Mouse (Mus musculus) adrenal gland, adult 2 months (tissue): ENCODE measurements around the gene Hsf4. TPM values are rescaled to one million over a fixed set of nuclear protein-coding genes. Genes with fewer than 3 reads are reported as not detected.
A peak's percentile ranks its signal among the peaks of the same experiment; 100 is the strongest.

Source experiments
- DNase-seq: peaks from one replicate; pipeline ENCODE4 v3.0.0; 2021
- polyA plus RNA-seq: library from polyadenylated mRNA; depleted of rRNA; stranded (reverse); fragments of >200 nt; gene quantifications from 2 replicates; pipeline ENCODE4 v1.2.3, GENCODE M21; 2012
- total RNA-seq, 2 experiments: library from RNA; stranded (reverse); gene quantifications; 2 replicates each; pipeline ENCODE4 v1.2.3; 2021

The Hsf4 gene
- total and polyA plus RNA-seq, 3 experiments = 1.8 to 2.3 (median 2.3) TPM

DNA sequence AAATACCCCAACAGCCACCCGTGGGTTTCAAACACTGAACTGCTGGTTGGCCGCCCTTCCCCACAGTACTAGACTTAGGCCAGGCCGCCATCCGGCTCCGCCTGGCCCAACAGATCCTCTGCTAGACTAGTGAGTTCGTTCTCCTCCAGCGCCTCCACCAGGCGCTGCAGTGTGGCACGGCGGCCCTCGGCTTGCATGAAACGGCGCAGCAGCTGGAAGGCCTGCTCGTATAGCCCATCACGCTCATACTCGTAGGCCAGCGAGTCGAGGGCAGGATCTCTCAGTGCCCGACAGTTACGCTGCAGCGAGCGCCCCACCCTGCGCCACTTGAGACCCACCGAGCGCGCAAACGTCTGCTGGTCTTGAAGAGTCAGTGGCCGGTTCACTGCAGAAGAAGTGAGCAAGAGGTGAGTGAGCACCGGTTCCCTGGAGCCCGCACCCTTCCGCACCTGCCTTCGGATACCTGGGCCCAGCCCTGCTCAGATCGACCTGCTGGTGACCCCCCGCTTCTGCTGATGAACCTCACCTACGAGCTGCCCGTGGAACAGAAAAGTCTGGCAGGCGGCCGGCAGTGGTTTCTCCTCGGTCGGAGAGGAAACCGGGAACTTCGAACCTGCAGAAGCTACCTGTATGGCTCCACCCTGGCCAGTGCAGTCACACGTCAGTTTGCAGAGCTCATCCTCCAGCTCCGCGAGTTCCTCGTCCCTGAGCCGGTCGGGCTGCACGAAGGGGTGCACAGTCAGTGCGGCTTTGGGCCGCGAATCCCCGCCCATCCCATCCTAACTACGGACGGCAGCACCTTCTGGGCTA lies 10.5 kb upstream of the Hsf4 start:
- DNase-seq = no peak

DNA sequence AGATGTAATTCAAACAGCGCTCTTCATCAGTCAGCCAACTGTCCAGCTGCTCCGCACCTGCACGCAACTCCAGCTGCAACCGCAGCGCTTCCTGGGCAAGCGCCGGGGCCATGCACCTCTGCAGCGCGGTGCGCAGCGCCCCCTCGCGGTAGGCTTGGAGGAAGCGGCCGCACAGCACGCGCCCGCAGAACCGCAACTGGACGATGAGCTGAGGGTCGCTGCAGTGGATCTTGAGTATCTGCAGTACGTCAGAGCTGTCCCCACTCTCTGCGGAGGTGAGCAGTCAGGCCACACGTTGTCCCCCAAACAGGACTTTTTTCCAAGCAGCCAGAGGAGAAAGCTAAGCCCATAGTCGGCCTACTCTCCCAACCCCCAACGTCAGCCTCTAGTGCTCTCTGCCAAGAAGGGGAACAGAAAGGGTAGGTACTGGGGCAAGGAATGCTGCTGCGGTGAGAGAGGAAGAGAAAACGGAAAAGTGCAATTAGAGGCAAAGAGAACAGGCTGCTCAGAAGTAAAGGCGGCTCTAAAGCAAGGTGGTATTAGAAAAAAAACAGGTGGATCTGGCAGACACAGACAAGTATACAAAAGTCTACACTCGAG lies 9.8 kb upstream of the Hsf4 start:
- peak; percentile 81 for DNase-seq

DNA sequence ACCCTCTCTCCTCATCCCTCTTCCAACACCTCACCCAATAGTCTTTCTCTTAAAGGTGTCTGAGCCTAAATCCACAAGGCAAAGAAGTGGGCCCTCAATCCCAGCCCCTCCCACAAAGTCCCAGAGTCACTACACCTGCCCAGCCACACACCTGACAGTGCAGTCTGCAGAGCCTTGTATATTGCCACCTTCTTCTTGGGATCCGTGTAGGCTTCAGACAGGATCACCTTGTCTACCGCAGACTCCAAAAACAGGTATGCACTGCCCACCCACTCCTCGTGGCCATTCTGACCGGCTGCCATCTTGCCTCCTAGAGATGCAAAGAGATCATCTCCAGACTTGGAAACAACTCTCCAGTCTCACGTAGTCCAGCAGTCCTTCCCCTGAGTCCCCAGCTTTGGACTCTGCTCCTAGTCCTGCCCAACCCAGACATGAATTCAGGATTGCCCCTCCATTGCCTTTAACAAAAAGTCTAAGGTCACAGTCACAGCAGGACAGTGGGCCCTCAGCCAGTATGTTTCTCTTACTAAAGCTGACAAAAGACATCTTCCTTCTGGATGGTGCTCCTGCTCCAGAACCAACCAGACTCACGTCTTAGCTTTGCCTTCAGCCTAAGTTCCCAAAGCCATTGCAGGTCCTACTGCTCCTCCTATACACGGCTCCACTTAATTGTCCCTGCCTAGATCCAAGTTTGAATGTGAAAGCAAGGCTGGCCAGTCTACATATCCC lies 9.1 kb upstream of the Hsf4 start:
- DNase-seq = no peak

DNA sequence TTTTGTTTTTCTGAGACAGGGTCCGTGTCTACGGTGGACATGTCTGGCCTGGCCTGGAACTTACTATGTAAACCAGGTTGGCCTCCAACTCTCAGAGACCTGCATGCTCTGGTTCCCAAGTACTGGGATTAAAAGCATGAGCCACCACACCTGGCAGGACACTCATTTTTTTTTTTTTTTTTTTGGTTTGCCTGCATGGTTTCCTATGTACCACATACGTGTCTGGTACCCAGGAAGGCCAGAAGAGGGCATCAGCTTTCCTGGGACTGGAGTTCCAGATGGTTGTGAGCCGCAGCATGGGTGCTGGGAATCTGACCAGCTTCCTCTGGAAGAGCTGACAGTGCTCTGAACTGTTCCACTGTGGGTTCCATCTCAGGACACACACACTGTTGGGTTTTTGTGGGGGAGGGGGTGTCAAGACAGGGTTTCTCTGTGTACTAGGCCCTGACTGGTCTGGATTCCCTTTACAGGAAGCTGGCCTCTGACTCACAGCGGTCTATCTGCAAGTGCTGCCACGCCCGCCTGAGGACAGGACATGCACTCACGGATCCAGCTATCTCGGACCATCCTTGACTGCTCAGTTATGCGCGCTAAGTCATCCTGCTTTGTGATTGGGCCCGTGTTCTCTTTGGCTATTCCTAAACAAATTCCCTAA lies 8.1 kb upstream of the Hsf4 start:
- no peak for DNase-seq

DNA sequence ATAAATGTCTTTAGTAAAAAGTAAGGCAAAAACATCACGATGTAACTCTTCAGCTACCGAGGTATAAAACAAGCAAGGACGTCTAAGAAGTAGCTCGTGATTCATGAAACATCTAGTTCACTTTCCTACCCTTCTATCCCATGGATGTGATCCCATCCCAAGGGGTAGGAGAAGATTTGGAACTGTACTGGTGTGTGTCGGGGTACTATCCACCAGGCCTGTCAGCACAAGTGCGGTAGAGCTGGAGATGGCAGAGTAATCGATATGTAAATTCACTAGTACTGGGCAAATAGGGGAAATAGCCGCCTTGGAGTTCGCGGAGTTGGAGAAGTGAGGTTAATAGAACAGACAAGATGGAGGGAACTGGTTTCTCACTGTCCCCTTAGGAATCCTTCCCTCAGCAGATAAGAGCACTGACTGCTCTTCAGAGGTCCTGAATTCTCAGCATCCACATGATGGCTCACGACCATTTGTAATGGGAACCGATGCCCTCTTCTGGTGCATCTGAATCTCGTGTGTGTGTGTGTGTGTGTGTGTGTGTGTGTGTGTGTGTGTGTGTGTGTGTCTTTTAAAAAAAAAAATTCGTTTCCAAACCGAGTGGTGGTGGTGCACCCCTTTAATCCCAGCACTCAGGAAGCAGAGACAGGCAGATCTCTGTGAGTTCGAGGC lies 6.2 kb upstream of the Hsf4 start:
- no peak for DNase-seq

DNA sequence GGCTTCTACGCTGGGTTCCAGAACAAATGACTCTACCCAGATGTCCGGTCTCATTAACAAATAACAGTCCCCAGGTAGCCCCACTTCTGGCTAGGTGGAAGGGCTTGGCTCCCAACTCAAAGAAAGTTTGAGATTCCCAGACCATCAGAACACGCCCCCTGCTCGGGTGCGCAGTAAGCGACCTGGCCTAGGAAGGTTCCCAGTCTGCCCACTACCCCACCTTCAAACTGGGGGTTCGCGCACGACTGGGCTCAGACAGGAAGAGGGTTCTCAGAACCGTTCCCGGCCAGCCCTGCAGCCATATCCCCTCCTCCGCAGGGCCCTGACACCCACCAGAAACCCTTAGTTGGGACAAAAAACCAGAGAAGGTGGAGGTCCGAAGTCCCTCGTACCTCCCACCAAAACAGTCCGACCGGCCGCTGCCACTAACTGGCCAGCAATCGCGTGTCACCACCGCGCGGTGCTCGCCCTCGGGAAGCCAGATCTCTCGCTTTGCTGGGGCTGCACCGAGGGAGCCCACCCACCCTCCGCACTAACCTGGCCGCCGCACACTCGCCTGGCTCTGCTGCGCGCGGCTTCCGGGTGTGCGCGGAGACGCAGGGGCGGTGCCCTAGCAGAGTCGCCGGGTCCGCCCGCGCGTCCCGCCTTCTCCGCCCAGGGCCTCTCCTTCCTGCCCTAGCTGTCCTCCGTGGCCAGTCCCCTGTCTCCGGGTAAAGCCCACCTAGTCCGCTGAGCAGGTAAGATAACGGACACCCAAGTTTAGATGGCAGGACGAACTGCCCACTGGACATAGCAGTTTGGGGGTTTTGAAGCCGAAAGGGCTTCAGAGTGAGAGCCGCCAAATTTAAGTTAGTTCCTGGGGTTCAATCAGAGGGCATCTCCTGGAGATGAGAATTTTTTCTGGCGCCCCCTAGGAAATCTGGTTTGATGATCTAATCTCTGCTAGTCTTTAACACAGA lies 5.3 kb upstream of the Hsf4 start, which contains the start of the genes Tradd and Fbxl8:
TSS of gene Tradd (minus strand) at position 586 of the 959 bp plus-strand sequence.
TSS of gene Fbxl8 (plus strand) at position 625 of the 959 bp plus-strand sequence.
- peak; percentile 90 for DNase-seq

DNA sequence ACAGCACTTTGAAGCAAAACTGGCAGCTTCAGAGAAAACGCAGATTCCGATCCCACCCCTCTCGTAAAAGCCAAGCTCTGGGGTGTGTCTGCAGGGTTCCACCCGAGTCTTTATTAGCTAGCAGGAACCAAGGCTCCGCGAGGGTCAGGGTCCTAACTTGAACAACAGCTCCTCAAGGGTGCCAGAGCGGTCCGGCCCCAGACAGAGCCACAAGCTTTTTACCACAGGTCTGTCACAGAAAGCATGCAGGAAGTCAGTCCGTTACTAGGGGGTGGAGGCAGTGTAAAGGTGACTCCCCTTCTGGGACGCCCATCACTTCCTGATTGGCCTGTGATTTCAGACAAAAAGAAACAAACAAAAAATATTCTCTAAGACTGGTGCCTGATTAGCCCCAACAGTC lies 4.5 kb upstream of the Hsf4 start:
- no peak for DNase-seq

DNA sequence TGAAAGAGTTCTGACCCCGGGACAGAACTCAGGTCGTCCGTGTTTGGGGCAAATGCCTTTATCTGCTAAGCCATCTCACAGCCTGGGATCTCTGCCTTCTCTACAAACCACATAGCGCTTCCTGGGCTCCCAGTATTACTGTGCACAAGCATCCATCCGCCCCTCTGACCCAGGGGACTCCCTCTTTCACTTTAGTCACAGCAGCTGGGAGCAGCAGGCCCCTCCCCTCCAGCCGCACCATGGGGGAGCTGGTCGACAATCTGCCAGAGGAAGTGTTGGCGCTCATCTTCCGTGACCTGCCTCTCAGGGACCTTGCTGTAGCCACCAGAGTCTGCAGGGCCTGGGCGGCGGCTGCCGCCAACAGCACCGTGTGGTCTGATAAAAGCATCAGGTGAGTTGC lies 2.8 kb upstream of the Hsf4 start:
- DNase-seq = no peak

DNA sequence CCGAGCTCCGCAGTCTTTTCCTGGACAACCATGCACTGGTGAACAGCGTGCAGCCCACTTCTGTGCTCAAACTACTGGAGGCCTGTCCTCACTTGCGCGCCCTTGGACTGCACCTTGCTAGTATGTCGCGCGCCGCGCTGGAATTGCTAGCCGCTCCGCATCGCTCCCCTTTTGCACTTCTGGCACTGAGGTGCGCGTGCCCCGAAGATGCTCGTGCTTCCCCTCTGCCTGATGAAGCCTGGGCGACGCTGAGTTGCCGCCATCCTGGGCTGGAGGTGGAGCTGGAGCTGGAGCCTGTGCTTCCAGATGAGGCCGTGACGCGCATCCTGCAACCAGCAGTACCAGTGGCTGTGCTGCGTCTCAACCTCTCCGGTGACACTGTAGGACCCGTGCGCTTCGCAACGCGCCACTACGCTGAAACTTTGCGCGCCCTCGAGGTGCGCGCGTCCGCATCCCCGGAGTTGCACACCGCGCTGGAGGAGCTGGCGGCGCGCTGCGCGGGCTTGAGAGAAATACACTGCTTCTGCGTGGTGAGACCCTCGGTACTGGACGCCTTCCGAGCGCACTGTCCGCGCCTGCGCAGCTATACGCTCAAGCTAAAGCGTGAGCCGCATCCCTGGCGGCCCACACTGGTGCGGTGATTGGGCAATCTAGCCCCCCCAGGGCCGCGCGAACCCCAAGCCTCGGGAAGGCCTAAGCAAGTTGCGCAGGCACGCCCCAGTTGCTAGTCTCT lies 1.1 kb upstream of the Hsf4 start:
- peak; percentile 42 for DNase-seq

DNA sequence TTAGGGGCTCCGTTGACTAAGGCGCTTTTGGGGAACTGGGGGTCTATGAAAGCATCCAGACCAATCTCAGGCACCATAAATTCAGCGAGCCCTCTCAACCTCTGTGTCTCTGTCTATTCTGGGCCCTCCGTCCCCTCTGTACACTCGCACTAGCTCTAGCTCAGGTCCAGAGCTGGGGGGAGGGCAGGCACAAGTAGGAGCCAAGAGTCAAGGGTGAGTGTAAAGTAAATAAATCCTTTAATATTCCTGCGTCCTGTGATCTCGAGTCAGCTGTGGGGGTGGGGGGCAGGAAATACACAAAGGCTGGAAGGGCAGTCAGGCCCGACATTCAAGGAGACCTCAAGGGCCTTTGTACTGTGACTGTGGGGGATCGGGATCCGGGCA lies 534 bp upstream of the Hsf4 start:
- peak; percentile 34 for DNase-seq

DNA sequence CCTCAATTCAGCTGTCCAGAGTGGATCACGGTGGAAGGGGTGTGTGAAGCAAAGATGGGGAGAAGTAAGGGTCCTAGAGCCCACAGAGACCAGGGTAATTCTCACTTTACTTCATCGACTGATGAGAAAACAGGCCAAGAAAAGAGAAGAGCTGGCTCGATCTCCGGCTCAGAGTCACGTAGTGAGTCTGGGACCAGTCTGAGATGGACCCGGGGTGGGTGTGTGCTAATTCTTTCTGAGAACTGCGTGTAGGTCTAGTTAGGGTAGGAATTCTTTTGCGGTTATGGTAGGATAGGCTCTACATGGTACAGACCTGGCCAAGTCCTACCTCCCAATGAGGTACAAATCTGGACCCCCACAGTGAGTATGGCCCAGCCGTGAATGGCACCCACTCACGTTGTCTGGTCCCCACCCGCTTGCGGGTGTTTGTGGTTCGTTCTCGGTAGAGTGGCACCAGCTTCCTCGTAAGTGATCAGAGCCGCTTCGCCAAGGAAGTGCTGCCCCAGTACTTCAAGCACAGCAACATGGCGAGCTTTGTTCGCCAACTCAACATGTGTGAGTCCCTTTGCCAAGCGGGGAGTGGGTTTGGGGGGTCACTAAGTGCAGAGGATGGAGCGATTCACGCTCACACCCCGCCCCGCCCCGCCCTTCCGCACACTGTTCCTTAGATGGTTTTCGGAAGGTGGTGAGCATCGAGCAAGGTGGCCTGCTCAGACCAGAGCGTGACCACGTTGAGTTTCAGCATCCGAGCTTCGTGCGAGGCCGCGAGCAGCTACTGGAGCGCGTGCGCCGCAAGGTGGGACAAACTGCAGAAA lies 707 bp downstream of the Hsf4 start:
- no peak for DNase-seq

DNA sequence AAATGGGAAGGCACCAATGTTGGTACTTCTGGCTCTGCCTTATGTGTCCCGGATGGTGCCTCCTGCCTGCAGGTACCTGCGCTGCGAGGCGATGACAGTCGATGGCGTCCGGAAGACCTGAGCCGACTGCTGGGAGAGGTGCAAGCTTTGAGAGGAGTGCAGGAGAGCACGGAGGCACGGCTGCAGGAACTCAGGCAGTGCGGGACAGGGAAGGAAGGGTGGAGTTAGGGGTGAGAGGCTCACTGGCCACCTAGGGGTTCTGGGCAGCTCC lies 1.2 kb downstream of the Hsf4 start:
- no peak for DNase-seq

DNA sequence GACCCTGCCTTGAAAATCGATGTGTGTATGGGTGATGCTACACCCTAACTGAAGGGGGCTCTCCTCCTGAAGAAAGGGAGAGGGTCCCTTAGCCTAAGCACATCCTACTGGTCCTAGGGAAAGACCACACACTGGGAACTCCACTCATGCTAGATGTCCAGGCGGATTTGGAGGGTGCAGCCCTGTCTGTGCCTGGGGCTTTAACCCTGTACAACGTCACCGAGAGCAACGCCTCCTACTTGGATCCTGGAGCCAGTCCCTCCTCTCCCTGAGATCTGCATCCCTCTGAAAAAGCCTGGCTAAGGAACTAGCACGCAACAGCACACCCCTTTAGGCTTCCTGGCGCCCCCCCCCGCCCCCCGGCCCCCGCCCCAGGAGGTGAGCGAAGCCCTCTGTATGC lies 5.8 kb downstream of the Hsf4 start:
- DNase-seq = no peak

DNA sequence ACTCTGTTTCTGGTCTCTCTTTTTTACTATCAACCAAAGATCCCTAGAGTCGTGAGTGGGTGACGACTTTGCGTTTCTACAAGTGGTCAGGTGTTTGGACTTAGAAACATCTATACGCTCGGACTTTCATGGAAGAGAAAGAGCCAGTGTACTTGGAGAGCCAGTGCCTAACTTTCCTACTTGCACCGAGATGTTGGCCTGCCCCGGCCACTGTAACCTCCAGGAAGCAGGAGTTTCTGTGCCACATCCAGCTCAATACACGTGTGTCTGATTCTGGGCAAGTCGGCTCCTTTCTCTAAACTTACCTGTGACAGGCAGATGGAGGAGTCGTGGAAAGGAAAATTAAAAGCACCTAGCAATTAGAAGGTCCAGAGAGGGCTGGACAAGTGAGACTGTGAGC lies 6.2 kb downstream of the Hsf4 start, which contains the start of gene Nol3:
TSS of gene Nol3 (plus strand) at position 301 of the 400 bp plus-strand sequence.
- no peak for DNase-seq

DNA sequence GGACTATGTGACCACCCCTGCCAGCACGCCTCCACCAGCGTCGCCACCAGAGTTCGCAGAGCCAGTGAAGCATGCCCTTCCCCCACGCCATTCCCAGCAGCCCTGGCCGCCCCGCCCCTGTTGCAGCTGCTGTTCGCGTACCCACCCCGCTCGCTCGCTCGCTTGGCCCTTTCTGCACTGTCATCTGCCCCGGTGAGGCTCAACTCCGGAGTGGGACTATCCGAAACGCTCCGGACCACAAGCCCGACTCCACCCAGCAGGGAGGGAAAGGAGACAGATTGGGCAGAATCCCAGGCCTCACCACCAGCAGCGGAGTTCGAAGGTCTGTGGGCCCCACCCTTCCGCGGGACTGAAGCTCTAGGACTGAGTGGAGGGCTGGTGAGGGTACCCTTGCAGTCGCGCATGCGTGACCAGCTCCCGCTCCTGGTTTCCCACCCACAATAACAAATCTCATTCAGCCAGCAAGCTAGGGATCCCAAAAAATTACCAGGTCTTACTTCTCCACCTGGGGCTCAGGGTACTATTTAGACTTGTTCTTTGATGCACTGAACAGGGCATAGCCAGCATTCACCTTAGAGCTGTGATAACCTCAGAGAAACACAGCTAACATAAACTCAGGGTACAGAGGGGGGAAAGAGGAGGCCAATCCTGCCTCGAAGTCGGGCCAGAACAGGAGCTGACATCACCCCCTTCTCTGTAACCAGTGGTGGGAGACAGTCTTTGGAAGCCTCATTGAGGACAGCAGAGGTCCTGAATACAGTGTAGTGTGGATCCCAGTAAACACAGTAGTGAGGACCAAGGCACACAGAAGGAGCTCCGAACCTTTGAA lies 6.9 kb downstream of the Hsf4 start:
- peak; percentile 69 for DNase-seq

DNA sequence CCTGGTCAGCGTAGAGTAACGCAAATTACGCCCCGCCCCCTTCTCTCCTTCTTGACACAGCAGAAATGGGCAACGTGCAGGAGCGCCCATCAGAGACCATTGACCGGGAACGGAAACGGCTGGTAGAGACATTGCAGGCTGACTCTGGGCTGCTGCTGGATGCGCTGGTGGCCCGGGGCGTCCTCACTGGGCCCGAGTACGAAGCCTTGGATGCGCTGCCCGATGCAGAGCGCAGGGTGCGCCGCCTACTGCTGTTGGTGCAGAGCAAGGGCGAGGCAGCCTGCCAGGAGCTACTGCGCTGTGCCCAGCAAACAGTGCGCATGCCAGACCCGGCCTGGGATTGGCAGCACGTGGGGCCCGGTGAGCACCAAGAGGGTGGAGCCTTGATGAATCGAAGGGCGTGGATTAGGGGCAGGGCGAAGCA lies 9.3 kb downstream of the Hsf4 start:
- DNase-seq = peak; percentile 95

DNA sequence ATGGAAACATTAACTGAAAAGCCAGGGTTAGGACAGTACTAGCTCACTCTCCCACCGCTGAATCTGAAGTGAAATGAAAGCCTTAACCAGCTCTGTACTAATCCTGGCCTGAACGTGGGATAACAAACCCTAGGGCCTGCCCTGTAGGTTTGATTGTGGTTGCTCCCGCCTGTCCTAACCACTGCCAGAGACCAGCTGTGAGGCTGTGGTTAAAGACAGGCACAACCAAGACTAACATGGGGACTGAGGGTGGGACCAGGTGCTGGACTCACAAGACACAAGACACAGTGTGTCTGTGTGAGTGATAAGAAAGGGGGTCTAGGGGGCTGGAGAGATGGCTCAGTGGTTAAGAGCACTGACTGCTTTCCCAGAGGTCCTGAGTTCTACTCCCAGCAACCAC lies 11.0 kb downstream of the Hsf4 start:
- DNase-seq = no peak

DNA sequence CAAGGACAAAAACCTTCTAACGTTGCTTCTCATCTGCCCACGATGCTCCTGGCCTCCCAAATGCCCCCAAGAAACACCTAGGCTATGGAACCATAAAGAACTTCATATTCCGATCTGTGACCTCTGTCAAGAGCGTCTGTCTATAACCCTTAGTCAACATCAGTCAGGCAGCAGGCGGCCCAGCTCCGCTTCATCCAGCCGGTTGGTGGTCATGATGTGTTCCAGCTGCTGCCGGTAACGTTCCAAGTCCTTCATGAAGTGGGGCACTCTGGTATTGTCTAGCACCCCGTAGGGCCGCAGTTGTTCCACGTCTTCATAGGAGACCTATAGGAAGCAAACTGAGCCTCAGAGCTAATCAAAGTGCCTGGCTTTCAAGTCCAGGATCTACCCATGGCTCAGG lies 12.2 kb downstream of the Hsf4 start:
- no peak for DNase-seq
